Mouse (Mus musculus): Measurements from ENCODE around the gene Pcsk2.

The Pcsk2 gene

DNA sequence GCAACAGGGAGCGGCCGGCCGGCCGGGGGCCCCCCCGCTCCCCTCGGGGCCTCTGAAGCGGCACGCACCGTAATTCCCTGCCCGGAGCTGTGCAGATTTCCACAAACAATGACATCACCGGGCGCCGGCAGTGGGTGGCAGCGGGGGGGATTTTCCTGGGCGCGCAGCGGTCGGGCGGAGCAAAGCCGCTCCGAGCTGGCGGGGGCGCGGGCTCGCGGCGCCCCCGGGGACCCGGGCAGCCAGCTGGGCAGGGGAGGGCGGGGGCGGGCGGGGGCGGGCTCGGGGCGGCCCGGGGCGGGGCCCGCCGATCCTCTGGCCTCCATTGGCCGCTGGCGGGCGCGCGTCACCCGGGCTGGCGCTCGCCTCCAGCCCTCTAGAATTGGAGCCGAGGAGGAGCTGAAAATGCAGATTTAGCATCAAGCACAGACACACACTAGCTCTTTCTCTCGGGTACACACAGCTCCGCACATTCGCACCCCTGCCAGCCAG lies at the start of gene Pcsk2:
Pcsk2 (plus strand) TSS at position 399 of the 489 bp plus-strand sequence.
- no peak for DNase-seq (ENCODE audit: low spot score in 2 of 2)

DNA sequence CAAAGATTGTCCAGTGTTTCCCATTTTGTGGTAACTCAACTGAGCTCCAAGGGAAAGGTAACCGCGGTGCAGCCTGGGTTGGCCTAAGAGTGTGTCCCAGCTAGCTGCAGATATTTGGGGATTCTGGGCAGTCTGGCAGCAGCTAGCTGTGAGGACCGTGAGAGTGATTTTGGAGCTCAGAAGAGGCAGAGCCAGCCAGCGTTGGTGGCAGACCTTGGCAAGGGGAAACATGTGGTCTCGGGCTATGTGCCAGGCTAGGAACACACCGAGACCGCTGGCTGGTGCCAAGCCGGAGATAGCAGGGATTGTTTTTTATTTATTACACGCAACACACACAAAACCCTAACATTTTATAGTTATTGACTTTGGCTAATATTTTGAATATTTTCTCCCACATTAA lies 45.1 kb upstream of the Pcsk2 start:
- no peak for DNase-seq (ENCODE audit: low spot score in 2 of 2)

DNA sequence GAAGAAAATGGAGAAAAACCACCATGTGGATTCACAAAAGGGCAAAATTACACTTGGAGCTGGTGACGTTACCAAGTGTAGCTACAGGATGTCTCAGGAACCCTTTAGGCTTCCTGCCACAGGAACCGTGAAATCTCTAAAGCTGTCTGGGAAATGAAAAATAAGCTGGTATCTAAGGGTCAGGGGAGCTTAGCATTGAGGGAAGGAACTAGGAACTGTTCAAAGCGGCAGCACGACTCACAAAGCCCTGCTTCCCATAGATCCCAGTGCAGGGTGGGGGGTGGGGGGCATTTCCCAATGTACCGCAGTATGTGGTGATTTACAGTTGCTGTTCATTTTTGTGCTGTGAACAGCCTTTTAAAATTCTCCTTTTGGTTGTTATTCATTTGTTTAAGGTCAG lies 44.2 kb upstream of the Pcsk2 start:
- DNase-seq (ENCODE audit: low spot score in 2 of 2), result no peak

DNA sequence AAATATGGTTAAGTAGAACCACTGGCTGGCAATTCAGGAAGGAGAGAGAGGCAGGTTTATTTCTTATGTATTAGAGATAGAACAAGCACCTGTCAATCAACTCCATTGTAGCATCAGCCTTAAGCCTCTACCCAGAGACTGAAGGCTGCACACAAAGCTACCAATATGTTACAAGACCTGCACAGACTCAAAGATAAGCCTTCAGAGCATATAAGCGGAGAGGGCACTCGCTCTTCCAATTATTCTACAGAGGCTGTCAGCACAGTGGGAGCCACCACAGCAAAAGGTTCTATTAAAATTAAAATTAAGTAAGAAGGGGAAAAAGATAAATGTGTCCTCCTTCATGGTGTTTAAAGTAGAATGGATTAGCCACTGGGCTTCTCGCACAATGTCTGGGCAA lies 43.8 kb upstream of the Pcsk2 start:
- no peak for DNase-seq (ENCODE audit: low spot score in 2 of 2)

DNA sequence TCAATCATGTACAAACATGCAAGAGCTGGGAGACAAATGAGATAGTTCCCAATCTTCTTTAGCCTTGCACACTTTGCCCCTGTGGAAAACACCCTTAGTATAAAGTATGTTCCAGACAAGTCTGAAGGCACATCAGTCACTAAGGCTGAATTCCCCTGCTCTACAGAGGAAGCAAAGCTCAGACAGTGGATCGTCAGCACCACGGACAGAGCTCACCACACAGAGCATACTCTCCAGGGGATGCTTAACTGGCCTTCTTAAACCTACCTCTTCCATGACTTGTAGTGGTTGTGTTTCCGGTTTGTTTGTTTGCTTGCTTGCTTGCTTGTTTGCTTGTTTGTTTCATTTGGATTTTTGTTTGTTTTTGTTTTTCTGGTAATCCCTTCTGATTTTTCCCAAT lies 9.5 kb upstream of the Pcsk2 start:
- DNase-seq (ENCODE audit: low spot score in 2 of 2), result no peak

DNA sequence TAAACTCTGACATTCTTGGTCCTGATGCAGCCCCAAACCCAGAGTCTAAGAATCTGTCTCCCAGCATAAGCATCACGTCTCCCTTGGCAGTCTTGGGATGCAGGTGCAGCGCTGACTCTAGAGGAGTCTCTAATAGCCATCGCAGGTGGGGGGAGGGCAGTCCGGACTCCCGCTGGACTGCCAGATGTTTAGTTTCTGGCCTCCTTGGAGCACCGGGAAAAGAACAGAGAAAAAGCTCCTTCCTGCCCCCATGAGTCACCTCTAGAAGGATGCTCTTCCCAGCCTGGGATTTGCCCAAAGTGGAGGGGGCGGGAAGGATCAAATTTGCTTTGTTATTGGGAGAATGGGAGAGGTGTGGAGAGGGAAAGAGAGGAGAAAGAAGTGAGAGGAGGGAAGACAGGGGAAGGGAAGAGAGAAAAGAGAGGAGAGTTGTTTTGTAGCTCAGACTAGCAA lies 631 bp upstream of the Pcsk2 start:
- no peak for DNase-seq (ENCODE audit: low spot score in 2 of 2)

DNA sequence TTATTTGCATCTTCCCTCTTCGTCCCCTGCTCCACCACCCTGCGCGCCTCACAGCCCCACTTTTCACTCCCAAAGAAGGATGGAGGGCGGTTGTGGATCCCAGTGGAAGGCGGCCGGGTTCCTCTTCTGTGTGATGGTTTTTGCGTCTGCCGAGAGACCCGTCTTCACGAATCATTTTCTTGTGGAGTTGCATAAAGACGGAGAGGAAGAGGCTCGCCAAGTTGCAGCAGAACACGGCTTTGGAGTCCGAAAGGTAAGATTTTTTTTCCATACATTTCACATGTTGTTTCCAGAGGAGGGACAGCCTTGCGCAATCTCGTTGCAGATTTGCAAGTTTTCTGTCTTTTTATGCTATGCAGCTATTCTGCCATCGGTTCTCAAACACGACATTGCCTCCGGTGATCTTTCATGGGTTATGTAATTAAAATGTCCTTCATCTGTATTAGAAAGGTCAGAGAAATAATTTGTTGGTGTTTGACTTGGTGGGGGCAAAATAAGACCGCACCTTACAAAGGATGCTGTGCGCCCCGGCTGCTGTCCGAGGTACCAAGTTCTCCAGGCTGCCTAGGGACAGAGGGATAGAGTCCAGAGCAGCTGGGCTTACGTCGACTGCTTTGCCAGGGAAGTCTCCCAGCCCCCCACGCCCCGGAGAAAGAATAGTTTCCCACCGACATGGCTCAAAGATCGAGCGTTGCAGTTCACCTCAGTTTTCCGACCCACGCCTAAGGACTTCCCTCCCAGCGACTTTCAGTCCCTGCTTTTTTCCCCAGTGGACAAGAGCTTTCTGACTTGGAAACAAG lies 656 bp downstream of the Pcsk2 start:
- DNase-seq (ENCODE audit: low spot score in 2 of 2), result no peak

DNA sequence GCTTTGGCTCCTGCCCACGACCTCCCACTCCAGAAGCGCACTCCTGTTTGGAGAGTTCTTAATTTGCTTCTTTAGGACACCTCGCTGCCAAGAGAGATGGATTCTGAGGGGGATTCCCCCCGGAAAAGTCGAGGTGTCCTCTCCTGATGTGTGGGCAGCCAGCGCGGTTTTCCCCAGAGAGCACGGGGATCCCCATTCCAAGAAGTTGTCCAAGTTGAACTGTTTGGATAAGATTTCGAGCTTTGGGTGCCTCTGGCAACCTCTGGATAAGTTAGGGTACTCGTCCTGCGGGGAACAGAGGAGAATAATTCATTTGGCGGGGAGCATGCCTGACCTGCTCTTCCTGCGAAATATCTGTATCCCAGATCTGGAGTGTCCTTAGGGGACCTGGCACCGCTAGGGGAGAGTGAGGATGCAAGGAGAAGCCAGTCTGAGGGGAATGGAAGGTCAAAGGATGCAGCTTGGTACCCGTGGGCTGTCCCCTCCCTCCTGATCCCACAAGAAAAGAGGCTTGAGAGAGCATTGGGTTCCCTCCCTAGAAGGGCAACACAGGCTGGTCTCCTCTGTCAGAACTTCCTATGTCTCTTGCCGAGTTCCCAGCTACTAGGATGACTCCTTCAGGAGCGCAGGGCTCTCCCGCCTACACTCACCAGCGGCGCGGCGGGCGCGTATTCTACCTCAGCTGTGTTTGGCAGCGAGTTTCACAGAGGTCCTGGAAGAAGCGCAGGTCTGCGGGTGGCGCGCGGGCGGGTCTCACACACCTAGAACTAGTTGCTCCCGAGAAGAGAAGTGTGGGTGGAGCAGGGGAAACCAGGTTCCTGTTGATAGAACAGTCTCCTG lies 1.5 kb downstream of the Pcsk2 start:
- no peak for DNase-seq (ENCODE audit: low spot score in 2 of 2)

DNA sequence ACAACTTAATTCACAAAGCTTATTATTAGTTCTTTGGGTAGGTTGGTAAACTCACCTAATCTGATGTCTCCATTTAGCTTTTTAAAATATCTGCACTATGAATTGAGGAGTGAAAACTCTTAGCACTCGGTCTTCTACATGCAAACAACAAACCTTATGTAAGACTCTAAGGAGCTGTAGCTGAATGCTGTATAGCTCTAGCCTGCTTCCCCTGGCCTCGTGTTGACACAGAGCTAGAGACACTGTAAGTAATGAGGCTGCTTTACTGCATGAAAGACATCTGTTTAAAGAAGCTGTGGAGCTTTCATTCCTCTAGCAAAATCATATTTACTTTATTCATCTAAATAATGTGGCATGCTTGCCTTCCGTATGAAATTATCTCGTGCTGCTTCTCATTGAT lies 14.4 kb downstream of the Pcsk2 start:
- DNase-seq (ENCODE audit: low spot score in 2 of 2), result no peak

DNA sequence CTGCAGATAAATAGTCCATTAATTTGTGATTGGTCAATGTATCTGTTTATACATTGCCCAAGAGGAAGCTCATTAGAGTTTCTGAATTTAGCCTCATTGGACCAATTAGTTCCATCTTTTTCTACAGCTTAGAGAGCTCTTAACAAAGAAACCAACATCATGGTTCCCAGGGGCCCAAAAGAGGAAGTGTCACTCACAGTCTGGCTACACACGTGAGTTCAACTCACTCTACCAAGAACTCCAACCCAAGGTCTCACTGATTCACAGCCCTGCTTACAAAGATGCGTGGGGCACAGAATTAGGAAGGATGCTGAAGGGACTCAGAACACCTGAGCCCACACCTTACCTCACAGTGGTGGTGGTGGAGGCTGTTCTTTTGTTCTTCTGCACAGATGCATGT lies 19.1 kb downstream of the Pcsk2 start:
- no peak for DNase-seq (ENCODE audit: low spot score in 2 of 2)

DNA sequence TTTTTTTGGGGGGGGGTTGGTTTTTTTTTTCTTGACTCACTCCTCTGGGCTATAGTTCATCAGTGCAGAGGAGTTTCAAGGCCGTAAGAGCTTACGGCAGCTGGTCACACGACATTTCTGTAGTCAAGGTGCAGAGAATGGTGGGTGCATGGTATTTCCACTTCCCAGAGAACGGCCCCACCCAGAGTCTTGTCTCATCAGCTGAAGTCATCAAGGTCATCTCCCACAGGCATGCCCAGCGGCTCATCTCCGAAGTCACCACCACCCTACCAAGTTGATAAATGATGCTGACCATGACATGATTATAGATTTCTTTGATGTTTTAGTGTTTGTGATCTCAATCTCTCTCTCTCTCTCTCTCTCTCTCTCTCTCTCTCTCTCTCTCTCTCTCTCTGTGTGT lies 20.0 kb downstream of the Pcsk2 start:
- no peak for DNase-seq (ENCODE audit: low spot score in 2 of 2)

DNA sequence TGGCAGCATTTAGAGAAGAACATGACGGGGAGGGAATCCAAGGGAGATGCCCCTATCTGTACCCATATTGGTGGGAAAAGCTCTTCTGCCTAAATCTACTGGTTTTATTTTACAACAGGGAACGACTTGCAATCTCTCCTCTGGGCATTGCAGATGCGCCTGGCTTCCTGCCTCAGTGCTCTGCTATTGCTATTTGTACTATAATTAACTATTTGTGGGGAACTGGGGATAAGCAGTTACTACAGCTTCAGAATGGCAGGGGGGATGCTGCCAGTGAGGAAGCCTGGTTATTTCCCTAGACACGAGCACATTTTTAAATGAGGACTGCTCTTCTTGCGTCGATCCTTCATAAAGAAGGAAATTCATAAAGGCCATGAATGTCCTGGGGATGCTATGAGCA lies 39.4 kb downstream of the Pcsk2 start:
- DNase-seq (ENCODE audit: low spot score in 2 of 2), result no peak

DNA sequence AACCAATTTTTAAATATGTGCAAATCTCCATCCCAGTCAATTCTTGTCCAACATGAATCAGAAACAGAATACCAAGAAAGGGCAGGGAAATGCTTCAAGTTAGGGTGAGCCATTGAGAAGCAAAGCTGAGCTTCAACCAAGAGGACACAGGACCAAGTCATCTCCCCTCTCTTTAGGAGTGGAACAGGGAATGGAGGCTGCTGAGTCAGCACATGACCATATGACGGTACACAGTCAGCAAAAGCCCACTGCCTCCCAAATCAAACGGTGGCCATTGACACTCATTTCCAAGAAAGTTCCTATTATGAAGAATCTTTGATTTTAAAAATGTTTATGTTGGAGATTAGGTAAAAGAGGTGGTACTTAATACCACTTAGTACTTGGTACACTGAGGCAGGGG lies 44.4 kb downstream of the Pcsk2 start:
- no peak for DNase-seq (ENCODE audit: low spot score in 2 of 2)

DNA sequence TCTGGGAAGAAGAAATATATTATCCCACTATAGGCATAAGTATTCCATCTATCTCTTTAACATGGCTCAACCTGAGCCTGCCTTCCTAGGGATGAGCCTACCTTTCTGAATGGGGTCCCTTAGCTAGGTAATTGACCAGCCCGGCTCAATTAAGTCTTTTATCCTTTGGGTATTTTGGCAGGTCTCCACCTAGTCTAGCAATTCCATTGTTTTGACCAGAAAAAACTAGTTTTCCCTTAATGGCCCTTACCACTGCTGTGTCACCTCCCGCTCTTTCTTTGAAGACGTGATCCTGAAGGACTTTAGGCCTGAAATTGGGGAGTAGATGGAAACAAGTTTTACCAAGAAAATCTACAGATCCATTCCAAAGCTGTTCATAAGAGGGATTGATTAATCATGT lies 57.1 kb downstream of the Pcsk2 start:
- no peak for DNase-seq (ENCODE audit: low spot score in 2 of 2)

DNA sequence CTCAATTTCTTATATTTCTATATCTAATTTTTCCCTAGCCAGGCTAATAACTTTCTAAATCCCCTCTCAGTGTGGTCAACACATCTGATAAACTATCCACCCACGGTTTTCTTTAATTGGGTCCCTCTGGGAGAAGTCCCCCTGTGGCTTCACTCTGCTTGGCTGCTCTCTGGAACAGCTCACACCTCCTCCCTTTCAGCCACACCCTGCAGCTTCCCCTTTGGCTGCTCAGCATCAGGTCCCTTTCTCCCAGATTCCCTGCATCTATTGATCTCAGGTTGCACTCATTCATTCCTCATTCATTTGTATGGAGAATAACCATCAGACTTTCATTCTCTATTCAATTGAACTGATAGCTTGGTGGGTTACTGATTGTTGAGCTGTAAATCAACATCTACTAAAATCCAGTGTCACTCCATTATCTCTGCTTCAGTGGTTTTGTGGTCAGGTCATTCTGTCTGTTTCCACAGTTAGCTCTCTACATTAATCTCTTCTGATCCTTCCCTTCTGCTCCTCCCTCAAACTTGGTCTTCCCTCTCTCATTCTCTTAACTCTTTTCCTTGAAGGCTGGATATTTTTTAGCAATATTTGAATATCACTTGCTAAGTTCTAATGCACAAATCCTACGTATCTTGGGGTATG lies 58.0 kb downstream of the Pcsk2 start:
- no peak for DNase-seq (ENCODE audit: low spot score in 2 of 2)

DNA sequence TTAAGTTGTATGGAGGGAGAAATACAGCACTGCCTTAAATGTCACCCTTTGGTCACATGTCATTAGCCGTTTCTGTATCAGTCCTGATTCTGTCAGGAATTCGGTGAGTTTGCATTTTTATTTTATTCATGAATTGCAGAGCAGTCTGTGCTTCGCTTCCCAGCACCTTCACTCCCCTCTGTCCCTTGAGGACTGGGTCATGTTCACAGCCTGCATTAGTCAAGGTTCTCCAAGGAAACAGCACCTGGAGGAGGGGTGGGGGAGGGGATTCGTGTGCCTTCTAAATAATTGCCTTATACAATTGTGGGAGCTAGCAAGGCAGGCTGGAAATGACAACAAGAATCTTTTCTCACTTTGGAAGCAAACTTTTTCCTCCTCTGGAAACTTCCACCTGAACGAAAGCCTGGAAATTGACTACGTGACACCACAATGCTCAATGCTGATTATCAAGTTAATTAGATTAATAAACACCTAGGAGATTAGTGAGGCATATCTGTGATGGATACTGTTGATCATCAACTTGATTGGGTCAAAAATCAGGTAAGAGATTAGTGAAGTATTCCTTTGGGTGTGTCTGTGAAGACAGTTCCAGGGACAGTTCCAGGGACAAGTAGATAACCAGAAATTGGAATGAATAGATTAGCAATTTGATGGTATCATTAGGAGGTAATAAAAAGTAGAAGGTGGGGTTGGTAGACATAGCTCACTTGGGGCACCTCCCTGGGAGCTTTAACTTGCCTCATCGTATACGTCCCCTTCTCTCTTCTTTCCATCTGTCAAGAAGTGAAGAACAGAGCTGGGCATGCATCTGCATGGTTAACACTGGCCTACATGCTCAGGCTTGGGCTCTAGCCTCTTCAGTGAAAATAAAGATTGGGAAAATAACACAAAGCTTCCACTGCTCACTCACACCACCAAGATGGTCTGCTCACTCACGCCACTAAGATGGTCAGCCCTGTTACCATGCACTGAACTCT lies 64.7 kb downstream of the Pcsk2 start:
- no peak for DNase-seq (ENCODE audit: low spot score in 2 of 2)

DNA sequence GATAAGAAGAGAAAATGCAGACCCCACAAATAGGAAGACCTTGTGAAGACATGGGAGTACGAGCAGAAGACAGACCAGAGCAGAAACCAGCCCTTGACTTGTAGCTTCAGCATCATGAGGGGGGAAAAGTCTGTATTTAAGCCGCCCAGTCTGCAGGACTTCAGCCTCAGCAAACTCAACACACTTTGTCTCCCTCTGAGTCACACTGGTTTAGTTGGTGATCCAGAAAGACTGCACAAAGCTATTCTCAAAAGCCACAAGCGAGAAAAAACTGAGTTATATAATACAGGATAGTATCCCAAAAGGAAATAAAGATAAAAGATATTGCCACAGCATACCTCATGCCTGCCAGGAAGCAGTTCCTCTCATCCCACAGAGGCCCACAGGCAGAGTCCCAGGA lies 67.5 kb downstream of the Pcsk2 start:
- DNase-seq (ENCODE audit: low spot score in 2 of 2), result no peak

DNA sequence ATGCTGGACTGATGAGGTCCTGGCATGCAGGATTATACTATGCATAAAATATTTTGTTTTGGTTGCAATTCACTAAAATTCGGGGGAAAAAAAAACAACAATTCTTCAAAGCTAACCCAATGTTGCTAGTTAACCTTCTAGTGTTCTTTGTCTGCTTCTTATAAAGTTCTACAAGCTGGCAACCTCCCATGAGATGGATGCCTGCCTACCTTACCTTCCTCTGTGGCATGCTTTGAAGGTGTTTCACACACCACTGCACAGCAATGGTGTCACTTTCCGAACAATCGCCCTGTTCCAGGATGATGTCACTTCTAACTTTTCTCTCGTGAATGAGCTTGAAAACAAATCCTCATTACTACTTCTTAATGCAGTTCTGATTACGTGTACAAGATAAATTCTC lies 68.8 kb downstream of the Pcsk2 start:
- DNase-seq (ENCODE audit: low spot score in 2 of 2), result no peak

DNA sequence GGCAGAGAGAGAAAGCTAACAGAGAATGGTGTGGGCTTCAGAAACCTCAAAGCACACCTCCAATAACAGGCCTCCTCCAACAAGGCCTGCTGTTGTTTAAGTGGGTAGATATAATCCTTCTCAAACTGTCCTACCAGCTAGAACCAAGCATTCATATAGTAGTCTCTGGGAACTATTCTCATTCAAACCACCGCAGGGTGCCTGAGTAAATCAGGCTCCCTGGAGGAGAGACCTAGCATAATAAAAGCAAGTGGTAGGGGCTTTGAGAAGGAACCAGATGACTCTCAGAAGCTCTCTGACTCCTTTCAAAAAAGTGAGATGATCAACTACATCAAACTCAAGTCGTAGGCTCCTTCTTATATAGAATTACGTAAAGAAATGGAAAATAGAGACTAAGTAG lies 75.0 kb downstream of the Pcsk2 start:
- DNase-seq (ENCODE audit: low spot score in 2 of 2), result no peak

DNA sequence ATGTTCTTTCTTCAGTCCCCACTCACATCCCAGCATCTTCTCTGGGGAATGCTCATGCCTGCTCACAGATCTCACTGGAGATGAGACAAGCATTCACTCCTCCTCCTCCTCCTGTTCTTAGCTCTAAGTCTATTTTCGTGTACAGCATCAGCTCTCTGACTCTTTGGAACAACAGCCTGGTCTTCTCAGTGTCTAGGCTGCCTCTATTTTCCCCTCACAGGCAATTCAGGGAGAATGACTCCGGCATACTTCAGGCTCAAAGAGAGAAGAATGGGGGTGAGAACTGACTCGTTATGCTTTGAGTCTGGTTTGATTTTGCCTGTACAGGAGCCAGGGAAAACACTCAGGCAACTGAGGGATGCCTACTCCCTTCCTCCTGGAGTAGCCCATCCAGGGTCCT lies 78.0 kb downstream of the Pcsk2 start:
- no peak for DNase-seq (ENCODE audit: low spot score in 2 of 2)

DNA sequence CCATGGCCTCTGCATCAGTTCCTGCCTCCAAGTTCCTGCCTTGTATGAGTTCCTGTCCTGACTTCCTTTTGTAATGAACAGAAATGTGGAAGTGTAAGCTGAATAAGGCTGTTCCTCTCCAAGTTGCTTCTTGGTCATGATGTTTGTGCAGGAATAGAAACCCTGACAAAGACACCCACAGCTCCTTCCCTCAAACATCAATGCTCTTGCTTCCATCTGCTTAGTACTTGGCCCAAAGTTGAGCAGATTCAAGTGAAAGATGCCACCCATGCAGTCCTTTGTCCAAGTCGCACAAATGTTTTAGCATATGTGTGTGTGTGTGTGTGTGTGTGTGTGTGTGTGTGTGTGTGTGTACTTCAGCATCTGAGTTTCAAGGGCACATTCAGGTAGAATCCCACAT lies 97.3 kb downstream of the Pcsk2 start:
- no peak for DNase-seq (ENCODE audit: low spot score in 2 of 2)

Measured in spleen, postnatal 10 days (tissue).